Mouse (Mus musculus) heart, postnatal 0 days (tissue): Measurements from ENCODE around the gene Klf12. TPM values are rescaled to one million over a fixed set of nuclear protein-coding genes. Genes with fewer than 3 reads are reported as not detected.

Source experiments
- ATAC-seq: fragments of 200-750 bp; cut with Nextera tagmentation; 2 replicates; pipeline ENCODE4 v1.8.0; 2017; ENCODE audit warnings: low read depth, moderate number of reproducible peaks, moderate library complexity; ENCODE audit not compliant: insufficient read depth
- DNase-seq: peaks from one replicate; pipeline ENCODE4 v3.0.0-alpha.2; 2016; ENCODE audit warnings: low spot score
- H3K27ac ChIP-seq: fragments of 300-500 bp; sonication (generic); 2 replicates; pipeline ENCODE4 v1.5.1; 2014; ENCODE audit warnings: low read depth, mild to moderate bottlenecking
- H3K27me3 ChIP-seq: fragments of 300-500 bp; sonication (generic); 2 replicates; pipeline ENCODE4 v1.6.1; 2014; ENCODE audit warnings: low read length, mixed read lengths; ENCODE audit not compliant: control insufficient read depth, insufficient read depth
- H3K36me3 ChIP-seq: fragments of 300-500 bp; sonication (generic); replicated peaks from 2 replicates; pipeline ENCODE4 v1.6.1; 2014; ENCODE audit warnings: low read length, mixed read lengths; ENCODE audit not compliant: control insufficient read depth, insufficient read depth
- H3K4me1 ChIP-seq: fragments of 300-500 bp; sonication (generic); 2 replicates; pipeline ENCODE4 v1.6.1; 2014; ENCODE audit warnings: antibody characterized with exemption; ENCODE audit not compliant: control insufficient read depth, insufficient read depth
- H3K4me2 ChIP-seq: fragments of 300-500 bp; sonication (generic); 2 replicates; pipeline ENCODE4 v1.6.1; 2014; ENCODE audit warnings: low read depth, mild to moderate bottlenecking, low read length, moderate library complexity
- H3K4me3 ChIP-seq: fragments of 300-500 bp; sonication (generic); 2 replicates; pipeline ENCODE4 v1.5.1; 2014; ENCODE audit warnings: low read depth, low read length
- H3K9ac ChIP-seq: fragments of 300-500 bp; sonication (generic); replicated peaks from 2 replicates; pipeline ENCODE4 v1.6.1; 2014; ENCODE audit warnings: low read depth, low read length, mixed read lengths
- H3K9me3 ChIP-seq: fragments of 300-500 bp; sonication (generic); replicated peaks from 2 replicates; pipeline ENCODE4 v1.6.1; 2016; ENCODE audit warnings: low read length; ENCODE audit not compliant: control insufficient read depth
- CTCF ChIP-seq: IDR thresholded peaks from 2 replicates; pipeline ENCODE4 v1.5.1; 2016; ENCODE audit warnings: antibody characterized with exemption, control low read depth, low read depth
- EP300 ChIP-seq: IDR thresholded peaks from 2 replicates; pipeline ENCODE4 v1.6.1; 2016; ENCODE audit warnings: antibody characterized with exemption, low read depth
- WGBS: fragments of 180-500 bp; shearing (Covaris S2); extraction: QIAGEN DNeasy Blood & Tissue Kit; methylation state at CpG from one replicate; pipeline ENCODE4 v1.1.7; 2014; 5-methylcytosine and 5-hydroxymethylcytosine counted together
- polyA plus RNA-seq: library from polyadenylated mRNA; unstranded; fragments of >200 nt; fragmentation: Nextera tagmentation; extraction: Ambion mirVana; gene quantifications from 2 replicates; pipeline ENCODE4 v1.2.1, GENCODE M21; 2015
- total RNA-seq: library from RNA; depleted of rRNA; stranded (reverse); fragments of >200 nt; gene quantifications from 2 replicates; pipeline ENCODE4 v1.2.3, GENCODE M21; 2014; ENCODE audit warnings: low replicate concordance

Klf12 gene
- total and polyA plus RNA-seq, 2 experiments from 2014 or later = 4.1 to 26.3 TPM

GRCm38 (mm10) chr14:100231384-100231783 is 53.1 kb downstream of the Klf12 start:
- Histone ChIP-seq H3K4me3 (no peak overlapping the region), H3K4me2 (no peak overlapping the region), H3K9ac (no peak overlapping the region), H3K4me1 (no peaks in the 10 kb centered on the region; the same call in 1 of the 2 replicates), H3K9me3 (no peaks in the 10 kb centered on the region), H3K27ac (no peak overlapping the region), H3K36me3 (no peaks in the 10 kb centered on the region), H3K27me3 (no peaks in the 10 kb centered on the region)
- TF ChIP-seq EP300 (no peak), CTCF (no peak)
- 61% methylated on average over 1 of the region's 1 CpGs for WGBS
- DNase-seq (no peak), ATAC-seq (no peak)

DNA sequence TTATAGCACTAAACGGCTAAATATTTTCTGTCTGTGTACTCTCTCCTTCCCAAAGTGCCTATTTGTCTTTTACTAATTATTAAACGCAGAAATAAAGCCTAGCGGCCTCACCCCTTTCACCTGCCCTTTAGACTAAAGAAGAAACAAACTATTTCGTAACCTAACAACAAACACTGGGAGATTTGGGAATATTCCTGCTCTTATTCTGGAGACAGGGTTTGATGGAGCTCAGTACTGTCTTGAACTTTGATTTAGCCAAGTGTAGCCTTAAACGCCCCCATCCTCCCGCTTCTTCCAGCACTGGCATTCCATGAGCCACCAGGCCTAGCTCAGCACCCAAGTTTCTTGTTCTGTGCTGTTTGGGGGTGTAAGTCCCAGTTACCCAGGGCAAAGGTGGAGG is 56.4 kb downstream of the Klf12 start:
- Histone ChIP-seq H3K9me3 (no peaks in the 10 kb centered on the region), H3K27me3 (no peaks in the 10 kb centered on the region), H3K36me3 (no peaks in the 10 kb centered on the region), H3K4me3 (no peak overlapping the region), H3K9ac (no peak overlapping the region), H3K4me2 (no peak overlapping the region), H3K4me1 (no peaks in the 10 kb centered on the region), H3K27ac (no peak overlapping the region)
- DNase-seq (no peak), ATAC-seq (no peak)
- WGBS = 87% methylated on average over 6 of the region's 6 CpGs
- TF ChIP-seq CTCF = no peak
- TF ChIP-seq EP300 = no peak

GRCm38 (mm10) chr14:100227717-100228116 is 56.8 kb downstream of the Klf12 start:
- Histone ChIP-seq H3K36me3 (no peaks in the 10 kb centered on the region), H3K4me3 (no peak overlapping the region), H3K9me3 (no peaks in the 10 kb centered on the region), H3K27me3 (no peaks in the 10 kb centered on the region), H3K27ac (no peak overlapping the region), H3K9ac (no peak overlapping the region), H3K4me2 (no peak overlapping the region), H3K4me1 (no peaks in the 10 kb centered on the region)
- no peak for DNase-seq
- ATAC-seq = no peak
- 88% methylated on average over 6 of the region's 6 CpGs for WGBS
- TF ChIP-seq EP300 = no peak
- TF ChIP-seq CTCF = no peak

GRCm38 (mm10) chr14:100224151-100224550 is 60.3 kb downstream of the Klf12 start:
- WGBS = 19% methylated on average over 4 of the region's 4 CpGs
- H3K4me1 ChIP-seq = no peaks in the 10 kb centered on the region
- no peak overlapping the region for H3K4me2 ChIP-seq
- H3K36me3 ChIP-seq = no peaks in the 10 kb centered on the region
- ATAC-seq (no peak), DNase-seq (no peak)
- no peak overlapping the region for H3K9ac ChIP-seq
- H3K27ac ChIP-seq = no peak overlapping the region
- TF ChIP-seq CTCF (no peak), EP300 (no peak)
- H3K4me3 ChIP-seq = no peak overlapping the region
- H3K27me3 ChIP-seq = no peaks in the 10 kb centered on the region
- H3K9me3 ChIP-seq = no peaks in the 10 kb centered on the region

- Histone ChIP-seq H3K4me2 (no peak overlapping the region), H3K4me1 (no peaks in the 10 kb centered on the region), H3K36me3 (no peaks in the 10 kb centered on the region), H3K4me3 (no peak overlapping the region), H3K27me3 (no peaks in the 10 kb centered on the region), H3K27ac (no peak overlapping the region), H3K9me3 (no peaks in the 10 kb centered on the region), H3K9ac (no peak overlapping the region)
- no peak for TF ChIP-seq CTCF
- no peak for TF ChIP-seq EP300
- ATAC-seq (no peak), DNase-seq (no peak)
- WGBS = 81% methylated on average over 4 of the region's 4 CpGs
Measured at GRCm38 (mm10) chr14:100222260-100222659, 62.2 kb downstream of the Klf12 start.

GRCm38 (mm10) chr14:100215213-100215785 is 69.2 kb downstream of the Klf12 start:
- WGBS = 55% methylated on average over 4 of the region's 4 CpGs
- no peak for ATAC-seq

More at GRCm38 (mm10) chr14:100215213-100215785, 69.2 kb downstream of the Klf12 start:
- Histone ChIP-seq H3K9ac (no peak overlapping the region), H3K9me3 (no peaks in the 10 kb centered on the region), H3K4me3 (no peak overlapping the region), H3K27ac (no peak overlapping the region), H3K27me3 (no peaks in the 10 kb centered on the region), H3K4me1 (peaks cover 12% of the 10 kb centered on the region; the same call in 1 of the 2 replicates), H3K4me2 (no peak overlapping the region), H3K36me3 (no peaks in the 10 kb centered on the region)
- TF ChIP-seq CTCF (no peak), EP300 (no peak)
- no peak for DNase-seq
